Mouse (Mus musculus): ENCODE data around the gene Mansc4.

Mansc4 gene

GRCm38 (mm10) chr6:147086594-147087225, at the start of gene Mansc4:
Gene Mansc4, minus strand, starts transcription at chr6:147087032.
- no peak for DNase-seq (ENCODE audit: low spot score)

GRCm38 (mm10) chr6:147127239-147127638, 40.4 kb upstream of the Mansc4 start:
- no peak for DNase-seq (ENCODE audit: low spot score)

DNA sequence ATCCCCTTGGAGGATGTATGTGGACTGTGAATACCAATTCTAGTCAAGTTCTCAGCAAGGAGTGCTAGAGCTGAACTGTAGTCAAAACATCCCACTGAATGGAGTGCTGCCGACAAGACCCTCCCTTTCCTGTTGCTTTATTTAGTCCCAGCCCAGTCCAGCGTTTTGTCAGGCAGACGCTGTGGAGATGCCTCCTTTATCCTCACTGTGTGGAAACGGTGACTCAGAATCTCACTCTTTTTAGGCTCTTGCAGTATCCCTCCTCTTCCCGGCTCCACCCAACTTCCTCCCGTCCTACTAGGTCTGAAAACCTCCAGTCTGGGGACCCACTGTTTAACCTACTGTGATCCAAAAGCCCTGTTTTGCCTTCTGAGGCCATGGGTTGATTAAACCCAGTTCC, 34.5 kb upstream of the Mansc4 start:
- no peak for DNase-seq (ENCODE audit: low spot score)

GRCm38 (mm10) chr6:147118190-147118589, 31.4 kb upstream of the Mansc4 start:
- no peak for DNase-seq (ENCODE audit: low spot score)

GRCm38 (mm10) chr6:147117764-147118163, 30.9 kb upstream of the Mansc4 start:
- DNase-seq (ENCODE audit: low spot score): no peak

DNA sequence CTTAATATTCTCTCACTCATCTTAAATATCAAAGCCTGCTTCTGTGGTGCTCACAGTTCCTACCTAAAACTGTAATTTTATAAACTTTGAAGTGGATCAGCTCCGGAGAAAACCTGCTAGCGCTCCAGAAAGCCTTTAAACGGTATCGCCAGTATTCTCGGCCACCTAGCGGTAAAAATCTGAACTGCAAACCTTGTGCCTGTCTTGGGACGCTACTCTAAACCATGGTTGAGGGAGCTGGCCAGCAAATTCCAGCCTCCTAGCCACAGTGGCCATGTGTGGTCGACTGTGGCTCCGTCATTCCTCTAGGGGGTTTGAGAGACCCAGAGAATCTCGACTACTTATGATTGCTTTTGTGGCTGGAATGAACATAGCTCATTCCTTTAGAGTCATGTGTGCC, 29.7 kb upstream of the Mansc4 start:
- DNase-seq (ENCODE audit: low spot score): peak; percentile 80

- DNase-seq (ENCODE audit: low spot score): no peak
Observed at GRCm38 (mm10) chr6:147109283-147109682, 22.5 kb upstream of the Mansc4 start.

GRCm38 (mm10) chr6:147106716-147107115, 19.9 kb upstream of the Mansc4 start:
- no peak for DNase-seq (ENCODE audit: low spot score)

DNA sequence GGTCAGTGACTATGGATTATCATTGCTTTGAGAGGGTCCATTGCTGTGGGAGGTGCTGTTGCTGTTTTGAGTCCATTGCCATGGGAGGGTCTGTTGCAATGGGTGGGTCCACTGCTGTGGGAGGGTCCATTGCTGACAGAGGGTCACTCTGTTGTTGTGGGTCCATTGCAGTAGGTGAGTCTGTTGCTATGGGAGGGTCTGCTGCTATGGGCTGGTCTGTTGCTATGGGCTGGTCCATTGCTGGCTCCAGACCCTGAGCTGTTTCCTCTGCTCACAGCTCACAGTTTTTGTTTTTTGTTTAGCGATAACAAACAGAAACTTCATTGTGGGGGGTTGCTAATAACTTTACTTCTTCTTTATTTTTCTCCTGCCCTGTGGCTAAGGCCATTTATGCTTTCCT, 18.7 kb upstream of the Mansc4 start:
- DNase-seq (ENCODE audit: low spot score): no peak

DNA sequence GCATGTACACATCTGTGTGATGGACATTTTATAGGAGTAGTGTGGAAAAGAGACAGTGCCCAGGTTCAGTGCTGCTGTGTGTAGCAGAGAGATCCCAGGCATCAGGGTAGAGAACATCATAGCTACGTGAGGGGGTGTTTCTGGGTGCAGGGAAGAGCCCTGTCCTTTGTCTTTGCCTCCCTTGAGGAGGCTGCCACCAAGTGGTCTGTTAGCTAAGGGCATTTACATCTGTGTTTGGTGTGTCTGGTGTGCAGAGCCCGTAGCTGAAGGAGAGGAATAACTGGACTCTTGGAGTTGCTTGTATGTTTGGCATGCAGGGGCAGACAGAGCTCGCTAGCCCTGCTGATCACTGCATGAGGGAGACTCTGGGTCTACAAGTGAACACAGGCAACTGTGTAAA, 15.5 kb upstream of the Mansc4 start:
- DNase-seq (ENCODE audit: low spot score): no peak

DNA sequence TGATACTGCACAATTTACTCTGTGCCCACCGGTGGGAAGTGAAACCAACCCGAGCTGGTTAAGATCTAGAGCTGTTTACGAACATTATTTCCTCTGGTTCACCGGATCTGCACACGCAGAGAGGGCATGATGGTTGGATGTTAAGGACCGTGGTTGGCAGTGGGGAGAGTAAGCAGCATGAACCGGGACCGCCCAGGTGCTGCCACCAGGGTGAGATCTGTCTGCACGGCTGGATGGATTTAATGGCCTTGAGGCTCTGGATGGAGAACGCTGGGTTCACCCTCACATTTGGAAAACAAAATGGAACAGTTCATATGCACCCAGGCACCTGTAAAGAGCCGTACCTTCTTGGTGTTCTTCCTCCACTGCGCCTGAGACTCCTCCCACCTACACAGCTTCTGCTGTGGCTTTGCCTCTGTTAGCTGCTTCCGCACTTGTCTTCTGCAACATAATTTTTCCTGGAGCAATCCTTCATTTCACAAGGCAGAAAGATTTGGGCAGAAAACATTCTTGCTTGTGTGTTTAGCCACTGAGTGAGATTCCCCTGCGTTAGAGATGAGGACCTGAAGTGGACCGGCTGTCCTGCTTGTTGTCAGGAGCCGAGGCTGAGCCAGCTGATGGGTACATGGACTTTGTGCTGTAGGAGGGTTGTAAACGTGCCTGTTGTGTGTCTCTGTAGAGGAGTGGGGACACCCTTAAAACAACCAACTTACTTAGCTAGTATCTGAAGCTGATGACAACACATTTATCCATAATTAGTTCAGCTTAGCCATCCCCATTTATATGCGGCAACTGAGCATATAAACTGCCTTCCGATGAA, 12.8 kb upstream of the Mansc4 start:
- DNase-seq (ENCODE audit: low spot score): no peak

- DNase-seq (ENCODE audit: low spot score): no peak
Observed at GRCm38 (mm10) chr6:147097346-147097929, 10.6 kb upstream of the Mansc4 start.

DNA sequence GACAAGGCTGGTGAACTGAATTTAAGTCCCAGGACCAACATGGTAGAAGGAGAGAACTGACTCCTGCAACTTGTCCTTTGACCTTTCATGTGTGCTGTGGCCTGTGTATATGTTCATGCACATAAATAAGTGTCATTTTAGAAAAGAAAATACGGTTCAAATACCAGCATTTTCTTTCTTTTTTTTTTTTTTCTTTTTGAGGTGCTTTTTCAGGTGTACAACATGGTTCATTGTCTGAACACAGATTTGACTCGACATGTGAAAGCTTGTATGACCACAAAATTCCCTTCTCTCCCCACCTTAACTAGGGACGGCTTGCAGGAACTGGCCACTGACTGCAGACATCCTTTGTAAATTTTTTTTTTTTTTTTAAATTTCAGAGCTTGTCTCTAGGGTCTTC, 10.1 kb upstream of the Mansc4 start:
- no peak for DNase-seq (ENCODE audit: low spot score)

- DNase-seq (ENCODE audit: low spot score): no peak
Observed at GRCm38 (mm10) chr6:147096109-147096508, 9.3 kb upstream of the Mansc4 start.

GRCm38 (mm10) chr6:147094771-147095170, 7.9 kb upstream of the Mansc4 start:
- no peak for DNase-seq (ENCODE audit: low spot score)

DNA sequence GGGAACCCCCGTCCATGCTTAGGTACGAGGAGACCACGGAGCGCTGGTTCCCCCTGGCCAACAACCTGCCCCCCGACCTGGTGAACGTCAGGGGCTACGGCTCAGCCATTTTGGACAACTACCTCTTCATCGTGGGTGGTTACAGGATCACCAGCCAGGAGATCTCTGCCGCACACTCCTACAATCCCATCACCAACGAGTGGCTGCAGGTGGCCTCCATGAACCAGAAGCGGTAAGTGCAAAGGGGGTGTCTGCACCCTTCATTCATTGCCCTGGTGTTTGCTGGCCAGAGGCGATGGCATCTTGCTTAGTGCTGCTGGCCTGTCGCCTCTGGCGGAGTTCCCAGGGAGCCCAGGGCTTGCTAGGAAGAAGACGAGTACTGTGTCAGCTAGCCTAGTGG, 5.3 kb upstream of the Mansc4 start:
- DNase-seq (ENCODE audit: low spot score): peak; percentile 22

DNA sequence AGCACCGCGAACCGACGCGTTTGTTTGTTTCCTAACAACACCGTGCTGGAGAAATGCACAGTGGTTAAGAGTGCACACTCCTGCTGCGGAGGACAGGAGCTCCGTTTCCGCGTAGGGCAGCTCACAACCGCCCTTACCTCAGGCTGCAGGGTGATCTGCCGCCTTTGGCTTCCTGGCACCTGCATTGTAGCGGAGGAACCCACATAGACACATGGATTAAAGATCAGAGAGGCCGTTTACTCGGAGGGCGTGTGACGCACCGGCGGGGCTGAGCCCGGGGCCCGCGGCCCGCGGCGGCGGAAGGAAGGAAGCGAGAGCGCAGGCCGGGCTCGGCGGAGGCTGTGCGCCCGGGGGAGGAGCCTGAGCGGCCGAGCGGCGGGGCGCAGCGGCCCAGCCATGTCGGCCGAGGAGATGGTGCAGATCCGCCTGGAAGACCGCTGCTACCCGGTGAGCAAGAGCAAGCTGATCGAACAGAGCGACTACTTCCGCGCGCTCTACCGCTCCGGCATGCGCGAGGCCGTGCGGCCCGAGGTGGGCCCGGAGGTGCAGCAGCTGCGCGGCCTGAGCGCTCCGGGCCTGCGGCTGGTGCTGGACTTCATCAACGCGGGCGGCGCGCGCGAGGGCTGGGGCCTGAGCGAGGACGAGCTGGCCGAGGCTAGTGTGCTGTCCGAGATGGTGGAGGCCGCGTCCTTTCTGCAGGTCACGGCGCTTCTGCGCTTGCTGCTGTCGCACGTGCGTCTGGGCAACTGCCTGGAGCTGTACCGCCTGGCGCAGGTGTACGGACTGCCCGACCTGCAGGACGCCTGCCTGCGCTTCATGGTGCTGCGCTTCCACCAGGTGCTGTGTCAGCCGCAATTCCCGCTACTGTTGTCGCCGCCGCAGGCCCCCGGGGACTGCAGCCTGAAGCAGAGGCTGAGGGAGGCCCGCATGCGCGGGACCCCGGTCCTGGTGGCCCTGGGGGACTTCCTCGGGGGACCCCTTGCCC, 4.6 kb upstream of the Mansc4 start, which contains the start of gene Klhl42:
Gene Klhl42, plus strand, starts transcription at position 244 of the 985 bp plus-strand sequence.
- peak; percentile 68 for DNase-seq (ENCODE audit: low spot score)

GRCm38 (mm10) chr6:147090191-147090590, 3.4 kb upstream of the Mansc4 start:
- no peak for DNase-seq (ENCODE audit: low spot score)

GRCm38 (mm10) chr6:147088517-147088916, 1.7 kb upstream of the Mansc4 start:
- no peak for DNase-seq (ENCODE audit: low spot score)

- DNase-seq (ENCODE audit: low spot score): no peak
Observed at GRCm38 (mm10) chr6:147087736-147088135, 904 bp upstream of the Mansc4 start.

- DNase-seq (ENCODE audit: low spot score): no peak
Observed at GRCm38 (mm10) chr6:147085398-147086040, 1.3 kb downstream of the Mansc4 start.

Measured in urinary bladder, postnatal 25 days (tissue).